Mouse (Mus musculus) liver, adult 2 months (tissue): ENCODE measurements around the gene Tmem121.

ENCODE experiments used
- CTCF ChIP-seq: fragments of 200-500 bp; IDR thresholded peaks from 2 replicates; pipeline ENCODE4 v1.5.1; 2011; ENCODE audit warnings: low read depth, low read length, control low read depth
- POLR2A ChIP-seq: fragments of 200-500 bp; IDR thresholded peaks from 2 replicates; pipeline ENCODE4 v1.6.1; 2011; ENCODE audit warnings: low read length, control low read depth; ENCODE audit not compliant: insufficient read depth; ENCODE audit errors: extremely low read depth

GRCm38 (mm10) chr12:113152991-113153525 is 32.7 kb upstream of the Tmem121 start:
- no peak for TF ChIP-seq CTCF
- no peak for TF ChIP-seq POLR2A
